In the genomic region with DNA sequence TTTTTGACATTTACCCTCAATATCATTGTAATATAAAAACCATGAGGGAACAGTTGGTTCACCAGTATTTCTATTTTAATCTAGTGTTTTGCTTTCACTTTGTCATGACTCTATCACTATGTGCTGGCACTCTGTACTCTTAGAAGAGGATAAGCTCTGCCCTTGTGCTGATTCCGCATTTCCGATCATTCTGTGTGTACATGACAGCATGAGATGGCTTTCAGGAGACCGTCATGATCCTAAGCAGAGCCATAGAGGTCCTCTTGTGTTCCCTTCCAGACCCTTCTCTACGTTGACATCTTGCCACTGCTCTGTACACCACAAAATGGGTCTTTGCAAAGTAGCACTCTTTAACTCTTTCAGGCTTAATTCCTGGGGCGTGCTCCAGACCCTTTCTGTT, we compare ENCODE assay signal across 11 mouse cellular contexts.
DNase-seq lines count a peak whose midpoint lies in the region; ATAC-seq and TF ChIP-seq lines count a peak whose summit lies in the region.
"Had no signal": no experiment of that assay in that cellular context is flagged by ENCODE, and none has a peak within 500 bp of the region (broad histone marks: within the 10 kb centered on the region; RNA-seq: fewer than 3 reads in every experiment).

No protein-coding gene starts in this region.

- WGBS in hindbrain, embryonic 13.5 days, result 81% methylated on average over 5 of the region's 5 CpGs
- WGBS in cerebellum, adult 2 months, result 77% methylated on average over 5 of the region's 5 CpGs

- H3K27me3 ChIP-seq in hindbrain, embryonic 13.5 days, result no peaks in the 10 kb centered on the region
- no peaks in the 10 kb centered on the region for H3K27me3 ChIP-seq in cerebellum, adult 2 months (ENCODE audit: control insufficient read depth, insufficient read depth, low read length)

- peak; percentile 75 for DNase-seq in heart, adult 11 months
- no peak for DNase-seq in heart, postnatal 25 days (ENCODE audit: low spot score)
- peak; percentile 5 for DNase-seq in A20 (ENCODE audit: low read depth, low spot score)
- peak; percentile 18 to 40 for DNase-seq in heart, adult 18-20 months
- DNase-seq in heart, postnatal 10 days, result peak; percentile 6 to 12
- no peak for DNase-seq in kidney, postnatal 36 days
- no peak for DNase-seq in cerebellum, adult 2 months
- DNase-seq: B cell, adult 2 months; lung, postnatal 14 days had no signal

- H3K9ac ChIP-seq in hindbrain, embryonic 13.5 days, result no peak overlapping the region

- no peak for TF ChIP-seq CTCF in cerebellum, adult 2 months (IDR thresholded peaks at IDR 0.05; ENCODE audit: borderline replicate concordance, insufficient read depth, low read depth, low read length)

- H3K4me2 ChIP-seq in hindbrain, embryonic 13.5 days, result no peak overlapping the region

- no peaks in the 10 kb centered on the region for H3K36me3 ChIP-seq in hindbrain, embryonic 13.5 days

- no peak for TF ChIP-seq POLR2A in cerebellum, adult 2 months (IDR thresholded peaks at IDR 0.05; ENCODE audit: borderline replicate concordance, insufficient read depth, low read length)

- H3K9me3 ChIP-seq in hindbrain, embryonic 13.5 days, result no peaks in the 10 kb centered on the region

- no peak overlapping the region; the same call in 1 of the 2 replicates for H3K27ac ChIP-seq in hindbrain, embryonic 13.5 days
- H3K27ac ChIP-seq in cerebellum, adult 2 months (ENCODE audit: insufficient read depth, low read length), result no peak overlapping the region

- no peak overlapping the region for H3K4me3 ChIP-seq in hindbrain, embryonic 13.5 days
- H3K4me3 ChIP-seq in cerebellum, adult 2 months (replicated peaks; ENCODE audit: insufficient read depth, low read depth, low read length), result no peak overlapping the region

- no peak for ATAC-seq in hindbrain, embryonic 13.5 days (ENCODE audit: low FRiP score)
- ATAC-seq: hindbrain, embryonic 16.5 days had no signal

- intact Hi-C loops in heart, postnatal 25 days (cut with DNase I), result no loop called here
- intact Hi-C loops in heart, postnatal 10 days (cut with DNase I), result no loop called here

- H3K4me1 ChIP-seq in hindbrain, embryonic 13.5 days (replicated peaks), result peaks cover 10% of the 10 kb centered on the region
- H3K4me1 ChIP-seq in cerebellum, adult 2 months (ENCODE audit: control insufficient read depth, insufficient read depth, low read length), result no peaks in the 10 kb centered on the region

Comparison
In these comparisons a context has a peak if more than half of its experiments do, and no peak if none do; other contexts are left out.
1. DNase-seq: peak in heart, adult 11 months (single experiment), A20 (single experiment), heart, adult 18-20 months (2 of 2) and heart, postnatal 10 days (2 of 2); none in heart, postnatal 25 days (single experiment), kidney, postnatal 36 days (0 of 2) and cerebellum, adult 2 months (0 of 2).